Mouse (Mus musculus) heart, postnatal 14 days (tissue): Measurements from ENCODE around the gene Sh3gl3. TPM values are rescaled to one million over a fixed set of nuclear protein-coding genes. Genes with fewer than 3 reads are reported as not detected.

ENCODE experiments used
- DNase-seq, 2 experiments: peaks; one replicate each; pipeline ENCODE4 v3.0.0; 2021 to 2022
- intact Hi-C: fragments of 180-260 bp; cut with DNase I; formaldehyde crosslinking; loops from one replicate; pipeline ENCODE4 v1.15.1; 2025
- total RNA-seq, 2 experiments: library from RNA; stranded (reverse); gene quantifications; 2 replicates each; pipeline ENCODE4 v1.2.3; 2021

Sh3gl3 gene
- total RNA-seq, 2 experiments from 2014 or later, result 0.55 to 0.93 TPM

DNA sequence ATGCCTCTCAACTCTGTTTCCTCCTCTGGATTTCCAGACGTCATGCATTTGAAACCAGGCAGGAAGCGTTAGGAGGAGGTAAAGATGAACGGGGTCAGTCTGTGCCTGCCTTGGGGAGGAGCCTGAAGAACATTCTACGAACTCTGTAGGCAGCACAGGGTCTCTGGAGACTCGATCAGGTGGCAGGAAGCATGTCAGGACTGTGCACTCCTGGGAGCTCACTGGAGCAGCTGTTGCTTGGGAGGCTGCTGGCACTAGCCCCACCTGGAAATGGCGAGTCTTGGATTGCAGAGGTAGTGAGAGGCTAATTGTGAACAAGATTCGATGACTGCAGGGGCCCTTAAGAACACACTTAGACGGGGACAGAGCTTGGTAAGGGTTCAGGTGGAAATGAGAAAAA, 167.8 kb downstream of the Sh3gl3 start:
- no peak for DNase-seq
- intact Hi-C loops, result no loop called here

DNA sequence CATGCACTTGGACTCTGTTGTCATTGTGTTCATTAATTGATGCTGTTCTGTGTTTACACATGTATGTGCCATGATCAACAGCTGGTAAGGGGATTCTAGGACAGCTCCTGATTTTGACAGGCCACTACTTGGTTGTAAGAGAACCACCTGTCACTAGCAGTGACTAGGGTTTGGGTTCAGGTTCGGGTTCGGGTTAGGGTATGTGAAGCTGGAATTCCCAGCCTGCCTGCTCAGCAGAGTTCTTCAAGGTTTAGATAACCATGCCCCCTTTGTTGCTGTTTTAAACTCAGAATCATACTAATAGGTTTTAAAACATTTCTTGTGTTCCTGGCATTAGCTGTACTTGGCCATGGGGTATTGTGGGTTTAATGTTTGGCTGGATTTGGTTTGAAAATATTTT, 173.1 kb downstream of the Sh3gl3 start:
- intact Hi-C loops, result no loop called here
- no peak for DNase-seq

DNA sequence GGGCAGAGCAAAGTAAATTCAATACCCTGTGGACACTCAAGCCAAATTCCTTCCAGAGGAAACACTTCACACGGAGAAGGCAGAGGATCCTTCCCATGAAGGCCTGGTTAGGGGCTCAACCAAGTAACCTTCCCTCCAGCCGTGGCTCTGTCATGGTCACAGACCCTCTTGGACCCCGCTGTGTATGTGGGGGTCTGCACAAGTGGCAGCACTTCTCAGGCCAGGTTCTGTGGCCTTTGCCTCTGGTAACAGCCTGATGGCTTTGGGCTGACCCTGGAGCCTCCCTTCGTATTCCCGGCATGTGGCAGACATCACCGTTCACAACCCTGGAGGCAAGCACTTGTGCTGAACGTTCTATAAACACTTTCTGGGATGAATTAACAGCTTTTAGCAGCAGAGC, 176.2 kb downstream of the Sh3gl3 start:
- DNase-seq, result no peak
- intact Hi-C loops, result no loop called here

DNA sequence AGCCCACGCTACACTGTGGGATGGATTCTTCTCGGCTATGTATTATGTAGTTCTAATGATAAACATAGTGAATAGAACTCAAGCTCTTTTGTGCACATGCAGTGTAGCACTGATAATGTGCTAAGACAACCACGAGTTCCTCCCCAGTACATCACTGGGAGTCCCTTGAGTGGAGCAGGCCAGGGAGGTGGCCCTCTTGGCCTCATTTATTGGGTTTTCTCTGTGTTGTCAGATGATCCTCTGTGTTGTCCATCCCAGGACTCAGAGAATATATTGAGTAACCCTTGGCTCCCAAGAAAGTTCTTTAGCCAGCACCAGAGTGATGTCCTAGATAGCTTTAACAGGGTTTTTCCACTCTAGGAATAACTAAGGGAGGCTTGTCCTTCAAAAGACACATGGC, 176.8 kb downstream of the Sh3gl3 start:
- no peak for DNase-seq

More for the DNA sequence above, 176.8 kb downstream of the Sh3gl3 start:
- intact Hi-C loops, result no loop called here

Other genes starting within 250 kb of the Sh3gl3 start
- 1 to 10 TPM; 8.3 to 9.5 TPM for gene Hdgfl3, start 239.4 kb upstream of the Sh3gl3 start, total RNA-seq
- 1 to 10 TPM; 1.6 to 2.2 TPM for gene Bnc1, start 181.5 kb upstream of the Sh3gl3 start, total RNA-seq
- gene Adamtsl3, start 161.9 kb downstream of the Sh3gl3 start, total RNA-seq, result 1 to 10 TPM; 8.4 to 9.9 TPM